Mouse (Mus musculus): ENCODE results near the gene Prkab1.

The Prkab1 gene

DNA sequence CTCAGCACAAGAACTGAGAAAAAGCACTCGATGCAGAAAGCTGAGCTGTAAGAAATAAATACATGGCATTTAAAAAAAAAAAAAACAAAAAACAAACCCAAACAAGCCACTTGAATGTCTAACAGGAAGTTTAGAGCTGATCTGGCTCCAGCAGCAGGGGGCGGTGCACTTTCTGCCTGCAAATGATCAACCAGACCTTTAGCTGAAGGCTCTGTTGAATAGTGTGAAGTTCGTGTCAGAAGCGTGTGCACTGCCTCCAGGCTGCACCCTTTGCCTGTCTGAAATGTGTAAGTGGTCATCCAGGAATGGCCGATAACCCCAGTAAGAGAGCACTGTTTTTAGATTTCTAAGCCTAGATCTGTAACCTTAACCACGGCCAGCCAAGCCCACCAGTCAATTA is 5.5 kb downstream of the Prkab1 start:
- in situ Hi-C loops (cut with MboI, MseI): no loop called here

DNA sequence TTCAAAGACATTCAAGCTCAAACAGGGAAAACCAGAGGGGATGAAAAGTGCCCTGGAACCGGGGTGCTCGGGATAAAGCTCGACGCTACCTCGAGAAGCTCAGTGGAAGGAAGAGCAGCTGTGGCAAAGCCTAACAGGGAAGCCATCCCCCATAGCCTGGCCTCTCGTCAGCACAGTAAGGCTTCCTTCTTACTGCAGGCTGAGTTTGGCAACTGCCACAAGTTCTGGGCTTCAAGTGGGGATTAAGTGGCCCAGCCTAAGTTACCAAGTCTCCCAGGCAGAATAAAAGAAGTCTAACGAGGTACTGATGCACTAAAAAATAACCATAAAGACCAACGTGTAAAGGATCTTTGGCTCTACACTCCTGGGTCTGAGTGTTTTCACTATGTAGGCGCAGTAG is 6.1 kb downstream of the Prkab1 start:
- in situ Hi-C loops (cut with MboI, MseI): no loop called here

DNA sequence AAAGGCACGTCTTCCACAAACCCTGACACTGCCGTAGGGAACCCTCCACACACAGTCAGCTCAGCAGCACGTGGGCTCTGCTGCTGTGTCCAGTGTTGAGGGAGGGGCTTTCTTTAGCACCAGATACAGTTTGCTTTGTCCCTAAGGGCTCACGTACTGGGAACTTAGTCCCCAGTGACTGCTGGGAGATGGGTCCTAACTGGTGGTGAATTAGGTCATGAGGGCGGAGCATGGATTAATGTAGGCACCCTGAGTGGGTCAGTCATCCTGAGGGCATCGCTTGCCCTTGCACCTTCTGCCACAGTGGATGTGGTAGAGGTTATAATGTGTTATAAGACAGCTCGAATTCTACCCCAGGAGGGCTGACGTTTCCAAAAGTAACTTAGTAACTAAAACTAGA is 6.9 kb downstream of the Prkab1 start:
- in situ Hi-C loops (cut with MboI, MseI): no loop called here

DNA sequence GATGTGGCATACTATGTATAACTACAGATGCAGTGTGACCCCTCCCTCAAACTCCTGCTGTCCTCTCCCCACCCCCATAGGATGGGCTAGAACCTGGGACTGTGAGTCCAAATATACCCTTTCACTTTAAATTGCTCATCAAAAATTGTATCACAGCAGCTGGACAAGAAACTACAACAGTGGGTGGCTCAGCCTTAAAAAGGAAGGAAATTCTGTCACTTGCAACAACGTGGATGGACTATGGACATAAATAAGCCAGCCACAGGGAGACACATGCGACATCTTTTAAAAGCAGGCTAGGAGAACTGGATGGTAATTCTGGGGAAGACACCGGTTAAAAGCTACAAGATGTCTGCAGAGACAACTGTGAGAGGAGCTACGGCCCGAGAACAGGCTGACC is 7.8 kb downstream of the Prkab1 start:
- in situ Hi-C loops (cut with MboI, MseI): no loop called here

DNA sequence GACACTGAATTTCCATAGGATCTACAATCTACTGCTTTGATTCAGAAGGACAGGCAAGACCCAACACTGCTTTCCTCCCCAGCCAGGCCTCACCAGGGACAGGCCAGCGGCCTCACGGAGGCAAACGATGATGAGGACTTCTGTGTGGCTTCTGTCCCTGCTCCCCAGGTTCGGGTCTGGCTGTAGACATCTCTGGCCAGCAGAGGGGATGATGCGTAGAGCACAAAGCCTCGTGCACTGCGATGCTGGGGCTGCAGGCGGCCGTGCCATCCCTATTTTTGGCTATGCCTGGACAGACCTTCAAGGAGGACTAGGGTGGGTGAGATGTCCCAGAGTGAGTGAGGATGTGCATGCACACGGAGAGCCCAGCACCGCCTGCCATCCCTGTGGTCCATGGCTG is 10.1 kb downstream of the Prkab1 start:
- in situ Hi-C loops (cut with MboI, MseI): loop anchor here (5.0 kb wide), 1 partner anchor 1338 kb away; no protein-coding TSS in a partner anchor

DNA sequence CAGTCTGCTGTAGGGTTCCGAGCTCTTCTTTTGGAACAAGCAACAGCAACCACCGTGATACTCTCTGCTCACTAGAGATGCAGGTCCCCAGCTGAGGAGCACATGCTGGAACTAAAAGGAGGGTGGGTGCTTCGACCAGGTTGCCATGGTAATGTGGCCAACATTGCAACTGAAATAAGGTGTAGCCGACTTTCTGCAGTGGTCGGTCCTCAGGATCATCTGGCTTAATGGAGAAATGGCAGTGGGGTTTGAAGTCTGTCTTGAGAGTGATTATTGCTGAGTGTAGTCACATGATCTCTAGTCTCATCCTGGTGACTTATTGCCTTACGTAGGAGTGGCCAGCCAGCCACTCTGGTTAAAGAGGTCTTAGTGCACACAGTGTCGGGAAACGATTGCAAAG is 10.5 kb downstream of the Prkab1 start:
- in situ Hi-C loops (cut with MboI, MseI): loop anchor here (5.0 kb wide), 1 partner anchor 1338 kb away; no protein-coding TSS in a partner anchor

DNA sequence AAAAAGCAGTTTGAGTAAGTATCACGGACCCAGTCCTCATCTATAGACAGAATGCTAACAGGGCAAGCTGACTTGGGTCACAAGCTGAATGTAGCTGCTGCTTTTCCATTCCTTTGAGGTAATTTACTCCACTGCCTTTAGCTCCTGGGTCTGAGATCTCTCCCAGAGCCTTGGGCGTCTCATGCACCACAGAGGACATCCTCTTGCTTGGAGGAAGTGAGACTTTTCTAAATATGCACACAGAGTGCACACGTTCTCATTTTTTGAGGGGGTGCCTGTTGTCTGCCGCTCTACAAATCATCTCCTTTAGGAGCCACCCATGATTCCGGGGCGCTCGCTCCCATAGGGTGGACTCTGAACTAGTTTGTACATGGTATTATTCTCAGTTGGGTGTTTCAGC is 11.8 kb downstream of the Prkab1 start:
- in situ Hi-C loops (cut with MboI, MseI): loop anchor here (5.0 kb wide), 1 partner anchor 1340 kb away; no protein-coding TSS in a partner anchor

DNA sequence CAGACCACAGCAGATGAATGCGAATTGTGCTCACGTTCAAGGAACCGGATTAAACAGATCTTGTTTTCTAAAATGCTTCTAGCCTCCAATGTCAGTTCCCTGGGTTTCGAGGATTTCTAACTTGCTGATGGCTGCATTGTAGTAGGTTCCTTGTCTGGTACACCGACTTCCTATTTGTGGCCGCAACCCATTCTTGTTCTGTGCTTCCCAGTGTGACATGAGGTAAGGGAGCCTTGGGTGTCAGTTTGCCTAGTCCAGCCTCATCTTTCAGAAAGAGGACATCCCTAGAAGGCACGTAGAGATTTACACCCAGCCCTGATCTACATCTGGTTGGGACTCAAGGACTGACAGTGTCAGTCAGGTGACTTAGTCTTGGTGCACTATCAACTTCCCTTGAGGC is 12.6 kb downstream of the Prkab1 start:
- in situ Hi-C loops (cut with MboI, MseI): loop anchor here (5.0 kb wide), 1 partner anchor 1341 kb away; no protein-coding TSS in a partner anchor

DNA sequence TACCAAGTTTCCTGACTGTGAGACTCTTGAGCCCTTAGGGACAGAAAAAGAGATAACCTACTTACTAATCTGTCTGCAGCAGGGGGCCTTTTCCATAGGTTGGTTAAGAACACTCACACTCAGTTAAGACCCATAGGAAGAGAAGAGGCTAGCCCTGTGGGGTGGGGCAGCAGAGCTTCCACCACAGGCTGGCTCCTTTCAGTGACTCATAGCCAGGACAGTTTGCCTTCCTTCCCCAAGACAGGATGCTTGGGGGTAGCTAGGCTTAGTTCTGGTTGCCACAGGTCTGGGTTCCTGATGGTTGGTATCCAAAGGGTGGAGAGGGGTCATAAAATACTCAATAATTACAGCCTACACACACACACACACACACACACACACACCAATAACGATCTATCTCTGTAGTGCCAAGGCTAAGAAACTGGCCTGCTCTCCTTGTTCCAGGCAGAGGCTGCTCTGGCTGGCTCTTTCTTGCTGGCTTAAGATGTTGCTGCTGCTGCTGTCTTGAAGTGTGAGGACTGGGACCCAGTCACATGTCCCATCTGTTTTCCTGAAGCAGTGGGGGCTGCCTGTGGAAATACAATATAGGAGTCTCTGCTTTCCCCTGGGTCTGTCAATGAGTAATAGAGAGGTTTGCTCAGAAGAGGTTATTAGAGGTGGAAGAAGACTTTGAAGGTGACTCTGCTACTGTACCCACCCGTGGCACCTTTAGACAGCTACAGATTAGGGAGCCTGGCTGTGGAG is 14.3 kb downstream of the Prkab1 start:
- in situ Hi-C loops (cut with MboI, MseI): loop anchor here (5.0 kb wide), 1 partner anchor 1342 kb away; no protein-coding TSS in a partner anchor

DNA sequence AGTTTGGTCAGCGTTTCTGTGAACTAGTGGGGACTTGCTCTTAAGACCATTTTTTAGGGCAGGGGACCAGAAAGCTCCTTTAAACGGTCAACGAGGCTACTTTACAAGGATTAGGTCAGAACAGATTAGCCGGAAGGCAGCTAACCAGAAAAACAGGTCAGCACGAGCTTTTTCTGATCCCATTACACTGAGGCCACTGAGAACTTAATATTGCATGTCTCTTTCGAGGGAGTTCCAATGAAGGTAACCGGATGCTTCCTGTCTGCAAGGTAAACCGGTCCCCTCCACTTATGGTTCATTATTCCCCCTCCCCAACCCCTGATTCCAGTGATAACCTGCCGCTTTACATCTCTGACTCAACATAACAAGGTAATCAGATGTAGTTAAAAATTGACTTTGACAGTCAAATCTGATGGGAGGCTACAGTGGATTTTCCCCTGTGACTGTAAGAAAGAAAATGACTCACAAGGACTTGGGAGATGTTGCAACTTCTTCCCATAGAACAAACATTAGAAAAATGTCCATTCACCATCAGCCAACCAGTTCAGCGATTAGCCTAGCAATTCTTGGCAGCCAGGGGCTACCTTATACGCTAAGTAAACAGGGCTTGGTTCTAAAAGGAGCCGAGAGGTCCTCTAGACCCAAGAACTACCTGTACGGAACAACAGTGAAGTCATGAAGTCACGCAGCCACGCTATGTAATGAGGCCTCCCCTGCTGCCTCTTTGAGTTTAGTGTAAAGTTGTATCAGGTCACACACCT is 15.0 kb downstream of the Prkab1 start:
- in situ Hi-C loops (cut with MboI, MseI): no loop called here

DNA sequence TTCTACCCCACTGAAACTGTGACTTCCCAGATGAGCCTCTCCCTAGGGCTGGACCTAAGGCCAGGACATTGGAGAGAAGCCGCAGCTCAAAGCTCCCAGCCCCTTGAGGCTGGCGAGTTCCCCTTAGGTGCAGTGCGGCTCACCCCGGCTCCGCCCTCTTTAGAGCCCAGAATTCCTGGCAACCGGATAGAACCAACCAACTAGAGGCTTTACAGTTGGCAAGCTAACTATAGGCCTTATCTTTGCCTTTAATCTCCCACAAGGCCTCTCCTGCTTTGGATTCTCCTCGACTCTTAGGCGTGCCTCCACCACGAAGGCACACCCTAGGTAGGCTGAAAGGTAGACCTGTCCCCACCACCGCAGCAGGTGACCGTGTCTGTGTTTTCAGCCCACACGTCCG is 16.6 kb downstream of the Prkab1 start:
- in situ Hi-C loops (cut with MboI, MseI): no loop called here

DNA sequence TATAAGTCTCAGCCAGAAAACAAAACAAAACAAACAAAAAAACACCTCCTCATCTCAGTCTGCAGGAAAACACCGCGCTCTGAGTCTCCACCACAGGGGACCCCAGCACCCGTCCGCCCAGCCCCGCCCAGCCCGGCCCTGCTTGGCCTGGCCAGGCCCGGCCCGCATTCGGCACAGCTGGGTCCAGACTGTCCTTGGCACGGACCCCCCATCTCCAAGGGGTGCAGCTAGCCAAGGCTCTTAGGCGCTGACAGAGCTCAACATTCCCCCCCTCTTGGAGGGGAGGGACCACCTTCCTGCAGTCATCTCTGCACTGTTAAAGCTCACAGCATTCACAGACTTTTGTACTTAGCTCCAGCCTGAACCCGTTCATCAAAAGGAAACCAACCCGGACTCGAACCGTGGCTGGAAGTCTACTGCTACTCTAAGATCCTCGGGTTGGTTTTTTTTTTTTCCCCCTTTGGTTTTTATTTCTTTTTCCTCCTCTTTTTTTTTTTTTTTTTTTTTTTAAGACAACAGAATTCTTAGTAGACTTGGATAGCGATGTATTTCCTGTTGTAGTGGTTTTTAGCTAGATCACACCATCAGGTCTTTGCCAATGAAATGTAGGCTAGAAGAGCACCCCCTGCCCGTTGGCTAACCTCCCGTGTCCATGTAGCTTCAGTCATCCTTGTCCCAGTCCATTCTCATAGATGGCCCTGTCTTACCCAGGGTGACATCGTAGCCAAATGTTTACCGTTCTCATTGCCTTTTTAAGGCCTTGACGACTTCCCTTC is 17.8 kb downstream of the Prkab1 start:
- in situ Hi-C loops (cut with MboI, MseI): no loop called here

DNA sequence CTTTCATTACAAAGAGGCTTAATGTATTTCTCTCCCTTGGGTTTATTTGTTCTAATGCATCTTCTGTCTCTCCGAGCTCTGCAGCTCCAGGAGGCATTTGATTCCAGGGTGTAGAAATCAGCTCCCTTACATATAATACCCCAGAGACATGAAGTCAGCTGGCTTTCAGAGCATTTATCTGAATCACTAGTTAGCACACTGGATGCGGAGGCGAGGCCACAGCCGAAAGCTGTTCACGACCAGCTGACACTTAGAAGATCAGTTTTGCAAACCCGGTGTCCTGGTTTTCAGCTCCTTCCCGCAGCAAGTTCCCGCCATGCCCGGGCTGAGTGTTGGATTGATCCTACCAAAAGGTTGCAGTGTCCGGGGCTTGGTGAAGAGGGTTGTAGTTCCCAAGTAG is 20.0 kb downstream of the Prkab1 start:
- in situ Hi-C loops (cut with MboI, MseI): no loop called here

DNA sequence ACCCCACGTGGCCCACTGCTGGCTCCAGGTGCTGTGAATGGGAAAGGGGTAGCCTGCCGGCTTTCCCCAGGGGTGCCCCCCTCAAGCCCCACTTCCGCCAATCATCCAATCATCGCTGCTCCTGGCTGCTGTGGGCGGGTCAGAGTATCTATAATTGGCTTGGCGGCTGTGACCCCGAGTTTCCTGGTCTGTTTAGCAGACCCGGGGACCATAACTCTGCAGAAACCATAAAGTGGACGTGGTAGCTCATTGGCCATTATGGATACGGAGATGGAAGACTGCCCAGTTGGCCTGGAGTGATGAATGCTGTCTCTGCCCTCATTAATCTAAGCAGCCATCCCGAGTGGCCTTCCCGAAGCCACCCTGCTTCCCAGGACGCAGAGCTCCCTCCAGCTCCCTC is 20.5 kb downstream of the Prkab1 start:
- in situ Hi-C loops (cut with MboI, MseI): no loop called here

DNA sequence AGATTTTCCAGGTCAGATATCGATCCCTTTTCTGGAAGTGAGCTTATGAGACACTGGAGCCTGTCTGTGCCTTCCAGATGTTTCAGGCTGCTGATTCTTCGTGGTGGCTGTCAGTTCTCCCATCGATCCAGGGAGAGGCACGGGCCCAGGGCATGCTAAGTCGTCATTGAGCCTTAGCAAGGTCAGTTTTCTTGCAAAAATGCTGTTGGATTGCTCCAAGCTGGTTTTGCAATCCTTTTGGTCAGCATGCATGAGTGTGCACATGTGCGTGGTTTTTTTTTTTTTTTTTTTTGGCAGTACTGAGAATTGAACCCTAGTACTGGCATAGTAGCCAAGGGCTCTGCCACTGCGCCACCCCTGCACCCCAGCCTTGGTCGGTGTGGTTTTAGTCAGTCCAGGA is 21.2 kb downstream of the Prkab1 start:
- in situ Hi-C loops (cut with MboI, MseI): no loop called here

DNA sequence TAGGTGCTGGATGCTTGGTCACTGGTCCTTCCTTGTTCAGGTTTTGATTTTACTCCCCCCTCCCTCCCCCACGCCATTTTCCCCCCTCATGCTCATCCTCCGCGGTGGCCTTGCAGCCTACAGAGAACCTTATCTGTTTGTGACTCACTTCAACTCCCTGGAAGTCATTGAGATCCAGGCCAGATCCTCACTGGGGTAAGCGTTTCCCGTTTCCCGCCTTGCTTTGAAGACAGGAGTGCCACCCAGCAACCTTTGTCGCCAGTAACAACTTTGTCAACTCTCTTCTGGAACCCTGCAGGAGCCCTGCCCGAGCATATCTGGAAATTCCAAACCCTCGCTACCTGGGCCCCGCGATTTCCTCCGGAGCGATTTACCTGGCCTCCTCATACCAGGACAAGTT is 26.9 kb downstream of the Prkab1 start:
- in situ Hi-C loops (cut with MboI, MseI): no loop called here

DNA sequence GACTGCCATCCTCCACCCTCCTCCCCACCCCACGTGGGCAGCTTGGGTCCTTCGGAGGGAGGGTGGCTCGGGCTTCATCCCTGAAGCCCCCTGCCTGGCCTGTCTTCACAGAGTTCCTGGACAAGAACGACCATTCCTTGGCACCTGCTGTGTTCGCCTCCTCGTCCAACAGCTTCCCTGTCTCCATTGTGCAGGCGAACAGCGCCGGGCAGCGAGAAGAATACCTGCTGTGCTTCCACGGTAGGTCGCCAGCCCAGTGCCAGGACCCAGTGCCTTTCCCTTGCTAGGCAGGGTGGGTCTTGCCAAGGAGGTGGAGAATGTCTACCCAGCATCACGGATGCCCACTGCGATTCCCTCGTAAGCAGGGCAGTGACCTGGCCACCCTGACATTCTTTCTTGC is 30.2 kb downstream of the Prkab1 start:
- in situ Hi-C loops (cut with MboI, MseI): no loop called here

DNA sequence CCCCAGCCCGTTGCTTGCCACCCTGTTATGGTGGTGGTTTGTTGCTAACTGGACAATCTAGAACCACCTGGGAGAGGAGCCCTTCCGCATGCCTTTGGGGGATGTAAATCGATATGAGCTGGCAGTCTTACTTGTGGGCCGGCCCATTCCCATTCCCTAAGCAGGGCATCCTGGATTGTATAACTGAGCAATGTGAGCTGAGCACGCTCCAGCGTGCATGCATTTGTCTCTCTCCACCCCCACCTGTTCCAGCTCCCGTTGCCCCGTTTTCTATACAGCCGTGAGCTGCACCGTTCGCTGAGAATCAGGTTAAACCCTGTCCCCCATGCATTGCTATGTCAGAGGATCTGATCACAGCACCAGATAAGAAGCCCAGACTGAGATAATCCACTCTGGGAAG is 32.6 kb downstream of the Prkab1 start:
- in situ Hi-C loops (cut with MboI, MseI): no loop called here

DNA sequence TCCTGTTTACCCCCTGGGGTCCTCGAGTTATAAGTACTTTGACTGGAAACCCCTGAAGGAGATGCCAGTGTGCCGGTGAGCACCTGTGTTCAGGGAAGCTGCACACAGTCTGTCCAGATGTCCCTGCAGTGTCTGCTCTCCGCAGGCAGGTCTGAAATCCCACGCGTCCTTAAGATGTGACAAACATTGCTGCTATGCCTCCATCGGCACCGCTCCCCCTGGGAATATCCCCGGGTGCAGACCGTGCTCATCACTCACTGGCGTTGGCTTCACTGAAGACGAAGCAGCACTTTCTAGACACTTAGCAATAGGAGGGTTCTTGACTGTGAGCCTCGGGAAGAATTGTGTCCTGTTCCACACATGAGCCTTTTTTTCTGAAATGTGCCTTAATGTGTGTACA is 37.0 kb downstream of the Prkab1 start:
- in situ Hi-C loops (cut with MboI, MseI): no loop called here

DNA sequence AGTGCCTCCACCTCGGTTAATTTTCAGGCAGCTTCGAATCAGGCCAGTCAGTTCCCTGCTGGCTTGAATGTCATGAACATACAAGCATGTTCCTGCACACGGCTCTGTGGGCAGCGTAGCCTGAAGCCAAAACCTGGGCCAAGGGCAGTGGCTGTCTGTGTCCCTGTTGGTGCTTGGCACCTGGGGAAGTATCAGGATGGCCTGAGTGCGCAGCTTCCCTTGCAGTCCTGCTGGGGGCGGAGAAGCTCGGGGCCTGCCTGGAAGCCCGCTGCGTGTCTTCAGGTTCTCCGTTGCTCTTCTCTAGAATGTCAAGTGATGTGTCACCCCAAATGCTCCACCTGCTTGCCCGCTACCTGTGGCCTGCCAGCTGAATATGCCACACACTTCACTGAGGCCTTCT is 39.2 kb downstream of the Prkab1 start:
- in situ Hi-C loops (cut with MboI, MseI): no loop called here

DNA sequence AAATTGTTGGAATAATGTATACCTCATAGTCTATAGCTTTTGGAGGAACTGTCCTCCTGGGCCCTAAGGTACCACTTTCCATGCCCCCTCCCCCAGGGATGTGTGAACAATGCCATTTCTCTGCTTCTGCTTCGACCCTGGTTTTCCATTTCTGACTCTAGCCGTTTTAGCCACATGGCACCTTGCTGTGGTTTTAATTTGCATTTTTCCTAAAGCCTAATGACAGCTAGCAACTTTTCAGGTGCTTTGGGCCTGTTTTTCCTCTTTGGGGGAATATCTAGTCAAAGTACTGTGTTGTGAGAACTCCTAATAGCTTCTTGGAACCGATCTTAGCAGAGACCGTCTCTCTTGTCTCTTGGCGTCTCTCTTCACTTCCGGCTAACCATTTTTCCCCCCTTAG is 39.9 kb downstream of the Prkab1 start:
- in situ Hi-C loops (cut with MboI, MseI): no loop called here

DNA sequence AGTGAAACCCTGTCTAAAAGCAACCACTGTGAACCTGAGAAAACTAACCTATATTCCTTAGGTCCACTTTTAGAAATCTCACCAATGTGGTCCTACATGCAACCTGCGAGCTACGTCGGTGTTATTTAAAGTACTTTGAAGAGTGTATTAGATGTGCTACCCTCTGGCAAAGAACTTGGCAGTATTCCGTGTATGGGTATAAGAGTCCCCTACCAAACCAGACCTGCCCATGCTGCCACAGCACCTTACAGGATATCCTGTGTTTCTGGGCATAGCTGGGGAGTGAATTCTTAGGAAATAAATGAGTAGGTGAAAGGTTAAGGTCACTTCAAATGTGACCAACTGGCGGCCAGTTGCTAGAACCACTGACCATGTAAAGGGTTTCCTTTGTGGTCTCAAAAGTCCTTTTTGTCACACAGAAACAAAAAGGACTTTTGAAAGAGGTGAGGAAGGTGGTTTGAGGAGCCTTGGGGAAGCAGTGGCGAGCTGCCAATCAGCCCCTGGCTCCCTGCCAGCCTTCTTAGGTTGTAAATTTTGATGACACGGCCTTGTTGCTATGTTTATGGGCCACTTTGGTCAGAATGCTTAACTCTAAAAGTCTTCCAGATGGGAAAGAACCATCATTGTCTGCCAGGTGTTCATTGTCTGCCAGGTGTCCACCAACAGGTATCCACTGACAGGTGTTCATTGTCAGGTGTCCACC is 41.5 kb downstream of the Prkab1 start:
- in situ Hi-C loops (cut with MboI, MseI): no loop called here

All from T-helper 2 cell (primary cell).